14 mouse cellular contexts compared by ENCODE assay signal in genomic region chr13:47764802-47765597, GRCm38 (mm10).
DNase-seq lines count a peak whose midpoint lies in the region; ATAC-seq lines count a peak whose summit lies in the region.
"Had no signal": no experiment of that assay in that cellular context is flagged by ENCODE, and none has a peak within 500 bp of the region (broad histone marks: within the 10 kb centered on the region; RNA-seq: fewer than 3 reads in every experiment).

No protein-coding gene starts in this region.

- H3K4me3 ChIP-seq in lung, embryonic 16.5 days (ENCODE audit: low read length): no peak overlapping the region
- no peak overlapping the region for H3K4me3 ChIP-seq in embryonic facial prominence, embryonic 10.5 days
- H3K4me3 ChIP-seq in limb, embryonic 15.5 days: no peak overlapping the region
- H3K4me3 ChIP-seq: liver, embryonic 13.5 days had no signal

- peaks cover 5% of the 10 kb centered on the region; the same call in 1 of the 2 replicates for H3K4me1 ChIP-seq in lung, embryonic 16.5 days (replicated peaks; ENCODE audit: control insufficient read depth, insufficient read depth, low read length)
- H3K4me1 ChIP-seq in embryonic facial prominence, embryonic 10.5 days: peaks cover 11% of the 10 kb centered on the region
- H3K4me1 ChIP-seq in limb, embryonic 15.5 days: peaks cover 12% of the 10 kb centered on the region; the same call in 1 of the 2 replicates
- H3K4me1 ChIP-seq: liver, embryonic 13.5 days had no signal

- WGBS in lung, embryonic 16.5 days: 39% methylated on average over 16 of the region's 16 CpGs
- WGBS in embryonic facial prominence, embryonic 10.5 days: 67% methylated on average over 16 of the region's 16 CpGs
- 37% methylated on average over 16 of the region's 16 CpGs for WGBS in limb, embryonic 15.5 days

- no peaks in the 10 kb centered on the region for H3K9me3 ChIP-seq in lung, embryonic 16.5 days (ENCODE audit: control insufficient read depth, low read length)
- H3K9me3 ChIP-seq in embryonic facial prominence, embryonic 10.5 days: no peaks in the 10 kb centered on the region
- no peaks in the 10 kb centered on the region for H3K9me3 ChIP-seq in limb, embryonic 15.5 days
- H3K9me3 ChIP-seq: liver, embryonic 13.5 days had no signal

- ATAC-seq in lung, embryonic 16.5 days (ENCODE audit: low read depth): peak; percentile 87
- 0 out of 2 replicates have a peak, but pooled peaks have one; percentile 14 for ATAC-seq in limb, embryonic 15.5 days (ENCODE audit: insufficient number of reproducible peaks, low FRiP score, low TSS enrichment, low read depth)
- ATAC-seq: midbrain, embryonic 16.5 days had no signal

- H3K9ac ChIP-seq in lung, embryonic 16.5 days (ENCODE audit: low read length): no peak overlapping the region
- no peak overlapping the region for H3K9ac ChIP-seq in limb, embryonic 15.5 days
- H3K9ac ChIP-seq: liver, embryonic 13.5 days had no signal

- H3K36me3 ChIP-seq in lung, embryonic 16.5 days (ENCODE audit: control insufficient read depth, insufficient read depth, low read length): no peaks in the 10 kb centered on the region
- H3K36me3 ChIP-seq in embryonic facial prominence, embryonic 10.5 days (replicated peaks): no peaks in the 10 kb centered on the region
- no peaks in the 10 kb centered on the region for H3K36me3 ChIP-seq in limb, embryonic 15.5 days
- H3K36me3 ChIP-seq: liver, embryonic 13.5 days had no signal

- peak overlapping the region; percentile 1; the same call in 1 of the 2 replicates for H3K4me2 ChIP-seq in lung, embryonic 16.5 days (ENCODE audit: low read depth, low read length)
- no peak overlapping the region for H3K4me2 ChIP-seq in limb, embryonic 15.5 days
- H3K4me2 ChIP-seq: liver, embryonic 13.5 days had no signal

- H3K27me3 ChIP-seq in lung, embryonic 16.5 days (ENCODE audit: control insufficient read depth, insufficient read depth, low read depth, low read length): no peaks in the 10 kb centered on the region
- no peaks in the 10 kb centered on the region for H3K27me3 ChIP-seq in embryonic facial prominence, embryonic 10.5 days (replicated peaks; ENCODE audit: low read depth, poor library complexity, severe bottlenecking)
- no peaks in the 10 kb centered on the region for H3K27me3 ChIP-seq in limb, embryonic 15.5 days
- H3K27me3 ChIP-seq: CH12.LX; liver, embryonic 13.5 days; Patski had no signal

- peak overlapping the region; percentile 32; the same call in 1 of the 2 replicates for H3K27ac ChIP-seq in lung, embryonic 16.5 days (ENCODE audit: low read length)
- no peak overlapping the region; the same call in 1 of the 2 replicates for H3K27ac ChIP-seq in embryonic facial prominence, embryonic 10.5 days (replicated peaks)
- H3K27ac ChIP-seq in limb, embryonic 15.5 days: no peak overlapping the region
- H3K27ac ChIP-seq: liver, embryonic 13.5 days had no signal

- no peak for DNase-seq in lung, postnatal 14 days
- DNase-seq in embryonic facial prominence, embryonic 10.5 days (ENCODE audit: low spot score): peak; percentile 41
- DNase-seq in kidney, adult 8-10 months: peak; percentile 21 to 22
- no peak for DNase-seq in right cerebral cortex, postnatal 36 days (ENCODE audit: low spot score in 2 of 2)
- DNase-seq in thymus, postnatal 4 days: no peak
- DNase-seq: adrenal gland, adult 8-10 months; heart, adult 18-20 months; heart, postnatal 36 days; liver, embryonic 13.5 days had no signal

Comparison
In these comparisons a context has a peak if more than half of its experiments do, and no peak if none do; other contexts are left out.
1. DNase-seq: peak in embryonic facial prominence, embryonic 10.5 days (single experiment) and kidney, adult 8-10 months (2 of 2); none in lung, postnatal 14 days (single experiment), right cerebral cortex, postnatal 36 days (0 of 2) and thymus, postnatal 4 days (single experiment).